15 mouse cellular contexts compared by ENCODE assay signal in genomic region chr6:29146641-29147040, GRCm38 (mm10). TPM values are rescaled to one million over a fixed set of nuclear protein-coding genes. Genes with fewer than 3 reads are reported as not detected.
DNase-seq lines count a peak whose midpoint lies in the region; ATAC-seq and TF ChIP-seq lines count a peak whose summit lies in the region.
"Had no signal": no experiment of that assay in that cellular context is flagged by ENCODE, and none has a peak within 500 bp of the region (broad histone marks: within the 10 kb centered on the region; RNA-seq: fewer than 3 reads in every experiment).

No protein-coding gene starts in this region.

- H3K9ac ChIP-seq in heart, embryonic 15.5 days: no peak overlapping the region
- H3K9ac ChIP-seq: forebrain, postnatal 0 days; limb, embryonic 12.5 days; lung, embryonic 15.5 days; stomach, embryonic 15.5 days had no signal

- H3K4me3 ChIP-seq in heart, embryonic 15.5 days: no peak overlapping the region
- no peak overlapping the region for H3K4me3 ChIP-seq in left cerebral cortex, adult 2 months
- H3K4me3 ChIP-seq: limb, embryonic 12.5 days; lung, embryonic 15.5 days; stomach, embryonic 15.5 days had no signal

- peaks cover 24% of the 10 kb centered on the region for H3K4me1 ChIP-seq in heart, embryonic 15.5 days (replicated peaks)
- H3K4me1 ChIP-seq: lung, embryonic 15.5 days; stomach, embryonic 15.5 days had no signal

- H3K27ac ChIP-seq in heart, embryonic 15.5 days: peak overlapping the region; percentile 50
- H3K27ac ChIP-seq in left cerebral cortex, adult 2 months: no peak overlapping the region
- H3K27ac ChIP-seq: hindbrain, postnatal 0 days; limb, embryonic 12.5 days; lung, embryonic 15.5 days; stomach, embryonic 15.5 days had no signal

- ATAC-seq in heart, embryonic 15.5 days (replicated peaks; ENCODE audit: insufficient number of reproducible peaks, insufficient read depth, low FRiP score, low read depth): peak; percentile 43; the same call in 1 of the 2 replicates
- ATAC-seq: forebrain, postnatal 0 days; hindbrain, postnatal 0 days had no signal

- peaks cover 8% of the 10 kb centered on the region for H3K36me3 ChIP-seq in heart, embryonic 15.5 days

- 38% methylated on average over 7 of the region's 7 CpGs for WGBS in heart, embryonic 15.5 days

- no peaks in the 10 kb centered on the region for H3K27me3 ChIP-seq in heart, embryonic 15.5 days
- H3K27me3 ChIP-seq: limb, embryonic 12.5 days; lung, embryonic 15.5 days; stomach, embryonic 15.5 days had no signal

- H3K4me2 ChIP-seq in heart, embryonic 15.5 days: no peak overlapping the region
- H3K4me2 ChIP-seq: limb, embryonic 12.5 days; lung, embryonic 15.5 days; midbrain, embryonic 11.5 days; stomach, embryonic 15.5 days had no signal

- no peaks in the 10 kb centered on the region for H3K9me3 ChIP-seq in heart, embryonic 15.5 days (replicated peaks)
- H3K9me3 ChIP-seq: limb, embryonic 12.5 days; lung, embryonic 15.5 days; stomach, embryonic 15.5 days had no signal

- no peak for TF ChIP-seq CTCF in left cerebral cortex, adult 2 months (IDR thresholded peaks at IDR 0.05)

- intact Hi-C loops in left cerebral cortex, adult 2 months (cut with DNase I): loop anchor here (1.0 kb wide), 1 partner anchor 45 kb away; no protein-coding TSS in a partner anchor

- DNase-seq in kidney, postnatal 10 days: peak; percentile 65
- DNase-seq in kidney, adult 18-20 months: no peak
- DNase-seq in heart, adult 18-20 months: peak; percentile 56 to 64
- peak; percentile 12 for DNase-seq in mesoderm, embryonic 11.5 days (ENCODE audit: low read depth, low spot score)
- DNase-seq in left cerebral cortex, adult 9 months (ENCODE audit: low spot score in 2 of 2): no peak
- DNase-seq in left cerebral cortex, adult 2 months (ENCODE audit: extremely low spot score in 1 of 2, low spot score in 2 of 2): no peak
- no peak for DNase-seq in Muller cell, postnatal 12 days (ENCODE audit: inconsistent ontology term)
- DNase-seq: forebrain, postnatal 0 days; gastrocnemius, postnatal 36 days had no signal

RNA-seq across cellular contexts. Expression of gene Rbm28, which starts 18.2 kb away (rescaled TPM):
- 10 to 100 TPM; 16.2 to 19.5 TPM for total RNA-seq in heart, adult 18-20 months (2021)
- polyA plus RNA-seq in heart, embryonic 15.5 days (2015; fragmentation: Nextera tagmentation; extraction: Ambion mirVana): 22.8 and 28.8 TPM in 2 replicates
- total RNA-seq in left cerebral cortex, adult 2 months (2021): 10 to 100 TPM; 51.0 to 52.3 TPM

RNA-seq across cellular contexts. Expression of gene Prrt4, which starts 32.7 kb away (rescaled TPM):
- total RNA-seq in heart, adult 18-20 months (2021): 1 to 10 TPM; 1.3 to 1.7 TPM
- 1.5 and 1.6 TPM in 2 replicates for polyA plus RNA-seq in heart, embryonic 15.5 days (2015; fragmentation: Nextera tagmentation; extraction: Ambion mirVana)
- total RNA-seq in left cerebral cortex, adult 2 months (2021): 1 to 10 TPM; 2.5 to 2.9 TPM

Comparison
In these comparisons a context has a peak if more than half of its experiments do, and no peak if none do; other contexts are left out.
1. DNase-seq: peak in kidney, postnatal 10 days (single experiment), heart, adult 18-20 months (2 of 2) and mesoderm, embryonic 11.5 days (single experiment); none in kidney, adult 18-20 months (single experiment), left cerebral cortex, adult 9 months (0 of 2), left cerebral cortex, adult 2 months (0 of 2) and Muller cell, postnatal 12 days (single experiment).